Mouse (Mus musculus) urinary bladder, postnatal 4 days (tissue): ENCODE data around the gene Rps6kc1.
"Not testable (repeated sequence)": the region's sequence is repeated elsewhere in the genome, so short reads cannot be mapped to it uniquely, and the experiment has no call there.

Experiments used
- DNase-seq, 2 experiments: peaks; one replicate each; pipeline ENCODE4 v3.0.0; 2021 to 2022; ENCODE audit warnings: low spot score in 2 of 2

The Rps6kc1 gene

GRCm38 (mm10) chr1:190911415-190912123 is at the start of gene Rps6kc1:
Rps6kc1 (minus strand) TSS chr1:190911770.
- DNase-seq, result peak; percentile 73 to 81

GRCm38 (mm10) chr1:190958821-190959220 is 47.3 kb upstream of the Rps6kc1 start:
- no peak for DNase-seq

- no peak for DNase-seq
Measured at GRCm38 (mm10) chr1:190953009-190953408, 41.4 kb upstream of the Rps6kc1 start.

GRCm38 (mm10) chr1:190951014-190951413 is 39.4 kb upstream of the Rps6kc1 start:
- no peak for DNase-seq

GRCm38 (mm10) chr1:190948846-190949245 is 37.3 kb upstream of the Rps6kc1 start:
- DNase-seq, result no peak

GRCm38 (mm10) chr1:190948439-190948838 is 36.9 kb upstream of the Rps6kc1 start:
- no peak for DNase-seq

GRCm38 (mm10) chr1:190947986-190948385 is 36.4 kb upstream of the Rps6kc1 start:
- no peak for DNase-seq

- DNase-seq, result peak; percentile 44 to 70
Measured at GRCm38 (mm10) chr1:190944109-190944760, 32.7 kb upstream of the Rps6kc1 start.

GRCm38 (mm10) chr1:190939803-190940202 is 28.2 kb upstream of the Rps6kc1 start:
- DNase-seq, result no peak

- no peak for DNase-seq
Measured at GRCm38 (mm10) chr1:190930181-190930580, 18.6 kb upstream of the Rps6kc1 start.

GRCm38 (mm10) chr1:190929010-190929695 is 17.6 kb upstream of the Rps6kc1 start:
- DNase-seq, result peak in 1 of 2 experiments; percentile 28

- peak; percentile 96 to 98 for DNase-seq
Measured at GRCm38 (mm10) chr1:190928370-190929009, 16.9 kb upstream of the Rps6kc1 start.

- DNase-seq, result no peak
Measured at GRCm38 (mm10) chr1:190927751-190928369, 16.3 kb upstream of the Rps6kc1 start.

- DNase-seq, result no peak
Measured at GRCm38 (mm10) chr1:190927311-190927710, 15.7 kb upstream of the Rps6kc1 start.

- DNase-seq, result not testable (repeated sequence)
Measured at GRCm38 (mm10) chr1:190924812-190925211, 13.2 kb upstream of the Rps6kc1 start, which contains the start of gene Angel2. Angel2 (plus strand) TSS chr1:190925112.

GRCm38 (mm10) chr1:190919725-190920469 is 8.3 kb upstream of the Rps6kc1 start:
- DNase-seq, result no peak

GRCm38 (mm10) chr1:190918938-190919337 is 7.4 kb upstream of the Rps6kc1 start:
- DNase-seq, result no peak

- DNase-seq, result no peak
Measured at GRCm38 (mm10) chr1:190912623-190913022, 1.1 kb upstream of the Rps6kc1 start.

- no peak for DNase-seq
Measured at GRCm38 (mm10) chr1:190910836-190911235, 734 bp downstream of the Rps6kc1 start.

- DNase-seq, result no peak
Measured at GRCm38 (mm10) chr1:190904714-190905113, 6.9 kb downstream of the Rps6kc1 start.

- no peak for DNase-seq
Measured at GRCm38 (mm10) chr1:190904136-190904535, 7.4 kb downstream of the Rps6kc1 start.
